Mouse (Mus musculus) G1E (cell line): ENCODE results near the gene Nrg4. TPM values are rescaled to one million over a fixed set of nuclear protein-coding genes. Genes with fewer than 3 reads are reported as not detected.
"Not testable (repeated sequence)": the region's sequence is repeated elsewhere in the genome, so short reads cannot be mapped to it uniquely, and the experiment has no call there.

Source experiments
- ATAC-seq: 2 replicates; pipeline ENCODE4 v1.8.0; 2016; ENCODE audit warnings: mild to moderate bottlenecking; ENCODE audit not compliant: insufficient number of reproducible peaks, poor library complexity, low FRiP score, severe bottlenecking; ENCODE audit errors: extremely low read depth
- DNase-seq: peaks from one replicate; pipeline ENCODE4 v3.0.0; 2012; ENCODE audit warnings: low spot score
- H3K27me3 ChIP-seq: 2 replicates; pipeline ENCODE4 v1.6.1; 2012; ENCODE audit warnings: mild to moderate bottlenecking, low read length, inconsistent platforms; ENCODE audit not compliant: insufficient read depth
- H3K36me3 ChIP-seq: replicated peaks from 2 replicates; pipeline ENCODE3; 2012; ENCODE audit warnings: mild to moderate bottlenecking, inconsistent platforms
- H3K4me1 ChIP-seq: 2 replicates; pipeline ENCODE4 v1.6.1; 2012; ENCODE audit warnings: low read depth, low read length, inconsistent platforms, mixed read lengths; ENCODE audit not compliant: insufficient read depth
- H3K4me3 ChIP-seq: 2 replicates; pipeline ENCODE4 v1.5.1; 2012; ENCODE audit warnings: low read depth, mild to moderate bottlenecking, inconsistent platforms, low read length, moderate library complexity, mixed read lengths
- H3K9me3 ChIP-seq: replicated peaks from 2 replicates; pipeline ENCODE4 v1.6.1; 2012; ENCODE audit warnings: inconsistent platforms
- CTCF ChIP-seq: IDR thresholded peaks from 2 replicates; pipeline ENCODE4 v1.5.1; 2012; ENCODE audit warnings: low read depth, low read length, inconsistent platforms, mixed read lengths
- GATA1 ChIP-seq: IDR thresholded peaks from 2 replicates; pipeline ENCODE4 v1.6.1; 2012; ENCODE audit warnings: borderline replicate concordance, low read length, inconsistent platforms, mixed read lengths
- GATA2 ChIP-seq: IDR thresholded peaks from 2 replicates; pipeline ENCODE4 v1.6.1; 2012; ENCODE audit warnings: low read depth, low read length, inconsistent platforms, borderline replicate concordance
- POLR2AphosphoS5 ChIP-seq: IDR thresholded peaks from 2 replicates; pipeline ENCODE4 v1.6.1; 2012; ENCODE audit warnings: low read depth, low read length, inconsistent platforms; ENCODE audit not compliant: insufficient replicate concordance
- TAL1 ChIP-seq: conservative IDR thresholded peaks from 2 replicates; pipeline ENCODE4 v1.6.1; 2012; ENCODE audit warnings: low read depth, low read length, inconsistent platforms, mixed read lengths
- polyA plus RNA-seq: library from polyadenylated mRNA; stranded (reverse); fragments of >175 nt; gene quantifications from 2 replicates; pipeline ENCODE4 v1.2.3, GENCODE M21; 2012
- total RNA-seq, 2 experiments: library from RNA; stranded (forward) in 1 of 2; stranded (reverse) in 1 of 2; fragments of 200-1000 nt in 1 of 2; fragments of >200 nt in 1 of 2; fragmentation: Nextera tagmentation in 1 of 2; gene quantifications; 2 replicates each; pipeline ENCODE4 v1.2.3; 2014 to 2017

Gene Nrg4
- total and polyA plus RNA-seq, 3 experiments: 0.22 TPM; not detected in 2

DNA sequence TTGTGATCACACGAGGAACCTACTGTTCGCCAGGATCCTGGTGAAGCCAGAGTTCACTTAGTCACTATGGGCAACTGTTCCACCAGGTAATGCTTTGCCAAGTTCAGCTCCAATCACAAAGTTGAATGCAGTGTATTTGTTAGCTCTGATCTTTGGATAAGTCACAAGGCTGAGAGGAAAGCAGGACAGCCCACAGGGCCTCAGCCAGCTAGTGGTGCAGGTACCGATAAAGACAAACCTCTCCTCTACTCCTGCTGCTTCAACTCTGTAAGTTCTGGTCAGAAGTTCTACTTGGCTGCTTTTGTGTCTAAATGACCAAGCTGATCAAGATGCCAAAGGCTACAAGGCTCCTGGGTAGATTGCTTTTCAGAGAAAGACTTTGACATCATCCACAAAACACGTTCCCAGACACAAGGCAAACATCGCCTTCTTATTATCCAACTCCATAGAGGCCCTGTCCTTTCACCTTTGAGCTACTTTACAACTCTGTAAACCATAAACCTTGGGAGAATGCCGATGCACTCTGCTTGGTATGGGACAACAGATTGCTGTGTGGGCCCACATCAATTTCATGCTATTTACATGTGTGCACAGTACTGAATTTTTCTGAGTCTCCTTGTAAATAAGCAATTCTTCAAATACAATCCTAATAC is 75.9 kb downstream of the Nrg4 start:
- H3K4me1 ChIP-seq: peaks cover 4% of the 10 kb centered on the region; the same call in 1 of the 2 replicates
- ATAC-seq: no peak
- TF ChIP-seq GATA2: no peak

DNA sequence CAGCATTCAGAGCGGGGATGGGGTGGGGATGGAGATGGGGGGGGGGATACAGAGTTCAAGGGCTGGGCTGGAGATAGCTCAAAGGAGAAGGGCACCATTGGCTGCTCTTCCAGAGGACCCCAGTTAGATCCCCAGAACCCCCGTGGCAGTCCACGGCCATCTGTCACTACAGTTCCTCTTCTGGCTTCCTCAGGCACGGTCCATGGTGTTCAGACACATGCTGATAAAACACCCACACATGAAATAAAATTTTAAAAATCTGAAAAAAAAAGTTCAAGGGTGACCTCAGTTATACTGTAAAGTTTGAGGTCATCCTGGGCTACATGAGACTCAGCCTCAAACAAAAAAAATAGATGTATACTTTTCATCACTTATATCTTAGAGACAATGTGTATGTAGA is 78.2 kb downstream of the Nrg4 start:
- H3K4me1 ChIP-seq: no peaks in the 10 kb centered on the region
- DNase-seq: no peak

More for the DNA sequence above, 75.9 kb downstream of the Nrg4 start:
- Histone ChIP-seq H3K27me3 (peaks cover 8% of the 10 kb centered on the region), H3K9me3 (no peaks in the 10 kb centered on the region), H3K36me3 (no peaks in the 10 kb centered on the region), H3K4me3 (no peak overlapping the region)
- no peak for DNase-seq

DNA sequence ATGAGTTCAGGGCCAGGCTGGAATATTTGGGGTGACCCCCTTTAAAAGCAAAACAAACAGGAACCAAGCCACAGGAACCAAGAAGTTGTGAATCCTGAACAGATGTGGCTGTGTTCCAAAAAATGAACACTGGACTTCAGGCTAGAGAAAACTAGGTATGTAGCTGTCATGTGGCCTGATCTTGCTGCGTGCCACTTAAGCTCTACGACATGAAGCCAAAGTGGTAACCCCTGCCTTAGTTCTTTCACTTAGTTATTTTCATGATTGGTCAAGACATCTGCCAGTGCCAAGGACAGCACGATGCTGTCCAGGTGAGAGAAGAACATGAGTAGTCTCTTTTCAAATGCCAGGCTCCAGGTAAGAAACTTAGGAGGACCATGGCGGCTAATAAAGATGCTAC is 79.7 kb downstream of the Nrg4 start:
- Histone ChIP-seq H3K9me3 (no peaks in the 10 kb centered on the region), H3K4me3 (no peak overlapping the region), H3K4me1 (no peaks in the 10 kb centered on the region), H3K36me3 (no peaks in the 10 kb centered on the region), H3K27me3 (peaks cover 13% of the 10 kb centered on the region)
- DNase-seq: no peak
- TF ChIP-seq GATA1 (no peak), TAL1 (no peak), POLR2AphosphoS5 (no peak), GATA2 (no peak), CTCF (no peak)
- ATAC-seq: no peak

More for the DNA sequence above, 78.2 kb downstream of the Nrg4 start:
- Histone ChIP-seq H3K36me3 (no peaks in the 10 kb centered on the region), H3K27me3 (peaks cover 8% of the 10 kb centered on the region), H3K4me3 (no peak overlapping the region), H3K9me3 (no peaks in the 10 kb centered on the region)
- TF ChIP-seq CTCF (no peak), POLR2AphosphoS5 (no peak), GATA1 (no peak)
- ATAC-seq: no peak

DNA sequence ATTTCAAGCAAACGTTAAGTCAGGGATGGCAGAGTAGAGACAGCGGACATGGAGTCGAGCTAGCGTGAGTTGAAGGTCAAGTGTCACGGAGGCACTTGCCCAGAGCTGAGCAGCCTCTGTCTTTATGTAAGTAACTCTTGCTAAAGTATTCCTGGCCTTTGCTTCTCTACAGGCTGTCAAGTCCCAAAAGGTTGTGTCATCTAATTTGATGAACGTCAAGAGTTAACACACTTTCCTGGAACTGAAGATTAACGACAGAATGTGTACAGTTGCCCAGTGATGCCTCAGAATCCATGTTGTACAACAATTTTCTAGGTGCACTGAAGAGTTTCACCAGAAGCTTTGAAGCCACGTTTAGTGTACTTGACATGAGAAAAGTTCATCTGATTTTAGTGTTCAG is 80.2 kb downstream of the Nrg4 start:
- TF ChIP-seq CTCF (no peak), POLR2AphosphoS5 (no peak), TAL1 (no peak), GATA2 (no peak), GATA1 (no peak)
- H3K4me3 ChIP-seq: no peak overlapping the region
- no peak for ATAC-seq
- no peaks in the 10 kb centered on the region for H3K36me3 ChIP-seq
- no peaks in the 10 kb centered on the region for H3K4me1 ChIP-seq
- no peaks in the 10 kb centered on the region for H3K9me3 ChIP-seq
- peaks cover 12% of the 10 kb centered on the region for H3K27me3 ChIP-seq
- DNase-seq: no peak

DNA sequence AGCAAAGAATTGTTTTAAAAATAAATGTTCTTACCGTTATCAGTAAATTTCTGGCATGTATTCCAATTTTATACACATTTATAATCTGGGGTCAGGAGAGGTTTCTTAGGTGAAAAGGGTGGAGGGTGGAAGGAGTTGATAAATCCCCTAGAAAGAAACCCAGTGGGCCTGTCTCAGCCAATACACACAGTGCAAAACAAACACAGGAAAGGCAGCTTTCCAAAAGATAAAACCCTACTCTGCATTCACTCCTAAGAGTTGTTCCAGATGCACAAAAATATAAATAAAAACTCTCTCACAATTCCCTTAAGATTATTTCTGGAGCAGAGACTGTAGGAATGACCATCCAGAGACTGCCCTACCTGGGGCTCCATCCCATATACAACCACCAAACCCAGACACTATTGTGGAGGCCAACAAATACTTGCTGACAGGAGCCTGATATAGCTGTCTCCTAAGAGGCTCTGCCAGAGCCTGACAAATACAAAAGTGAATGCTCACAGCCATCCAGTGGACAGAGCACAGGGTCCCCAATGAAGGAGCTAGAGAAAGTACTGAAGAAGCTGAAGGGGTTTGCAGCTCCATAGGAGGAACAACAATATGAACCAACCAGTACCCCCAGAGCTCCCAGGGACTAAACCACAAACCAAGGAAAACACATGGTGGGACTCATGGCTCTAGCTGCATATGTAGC is 81.4 kb downstream of the Nrg4 start:
- H3K27me3 ChIP-seq: peaks cover 11% of the 10 kb centered on the region
- not testable (repeated sequence) for H3K4me1 ChIP-seq, DNase-seq, H3K9me3 ChIP-seq, H3K4me3 ChIP-seq, ATAC-seq, H3K36me3 ChIP-seq

DNA sequence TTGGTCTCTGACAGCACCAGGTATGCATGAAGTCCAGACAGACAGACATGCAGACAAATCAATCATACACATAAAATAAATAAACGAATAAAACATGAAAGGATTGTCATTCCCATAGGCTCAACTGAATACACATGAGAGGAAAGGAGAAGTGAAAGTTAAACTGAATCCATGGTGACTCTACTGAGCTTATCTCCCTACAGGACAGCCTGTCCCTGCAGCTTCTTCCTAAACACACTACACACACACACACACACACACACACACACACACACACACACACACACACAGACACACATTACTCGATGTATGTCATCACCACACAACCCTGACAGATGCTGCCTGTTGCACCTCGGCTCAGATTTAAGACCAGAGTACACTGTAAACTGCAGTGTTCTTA is 82.6 kb downstream of the Nrg4 start:
- no peak overlapping the region for H3K4me3 ChIP-seq
- no peaks in the 10 kb centered on the region for H3K36me3 ChIP-seq
- H3K9me3 ChIP-seq: no peaks in the 10 kb centered on the region
- DNase-seq (no peak), ATAC-seq (no peak)
- H3K4me1 ChIP-seq: no peaks in the 10 kb centered on the region
- peaks cover 10% of the 10 kb centered on the region for H3K27me3 ChIP-seq
- no peak for TF ChIP-seq TAL1
- no peak for TF ChIP-seq GATA2
- no peak for TF ChIP-seq GATA1

DNA sequence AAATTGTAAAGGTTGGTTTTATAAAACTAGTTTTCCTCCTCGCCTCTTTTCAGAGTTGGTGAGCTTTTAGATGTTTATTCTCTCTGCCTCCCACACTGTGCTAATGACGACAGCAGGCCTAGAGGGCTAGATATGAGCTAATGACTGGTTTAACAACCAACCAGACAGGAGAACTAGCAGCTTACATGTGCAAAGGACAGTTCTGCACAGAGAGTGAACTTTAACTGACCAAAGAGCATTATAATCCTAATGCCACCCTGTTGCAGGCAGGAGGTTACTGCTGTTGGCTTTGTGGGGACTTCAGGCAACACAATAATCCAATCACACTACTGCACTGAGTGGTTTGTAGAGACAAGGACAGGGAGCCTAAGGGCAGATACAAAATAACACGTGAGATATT is 83.4 kb downstream of the Nrg4 start:
- no peak overlapping the region for H3K4me3 ChIP-seq
- ATAC-seq: no peak

More for the DNA sequence above, 83.4 kb downstream of the Nrg4 start:
- H3K36me3 ChIP-seq: no peaks in the 10 kb centered on the region
- no peaks in the 10 kb centered on the region for H3K9me3 ChIP-seq
- TF ChIP-seq GATA1 (no peak), TAL1 (no peak), GATA2 (no peak), CTCF (no peak), POLR2AphosphoS5 (no peak)
- H3K27me3 ChIP-seq: peaks cover 13% of the 10 kb centered on the region
- no peak for DNase-seq
- no peaks in the 10 kb centered on the region for H3K4me1 ChIP-seq
